Mouse (Mus musculus) CH12.LX (cell line): ENCODE measurements around the gene Il4.

Experiments
- EP300 ChIP-seq: IDR thresholded peaks from 2 replicates; pipeline ENCODE4 v1.6.1; 2011; ENCODE audit warnings: low read length, improper control_type of control experiment
- MEF2A ChIP-seq: IDR thresholded peaks from 2 replicates; pipeline ENCODE4 v1.6.1; 2014; ENCODE audit warnings: low read depth, mild to moderate bottlenecking, inconsistent platforms, low read length, improper control_type of control experiment, borderline replicate concordance
- NRF1 ChIP-seq: IDR thresholded peaks from 2 replicates; pipeline ENCODE4 v1.6.1; 2014; ENCODE audit warnings: low read depth, mild to moderate bottlenecking, inconsistent platforms, low read length, improper control_type of control experiment, moderate library complexity
- POLR2A ChIP-seq: IDR thresholded peaks from 2 replicates; pipeline ENCODE4 v1.6.1; 2011; ENCODE audit warnings: low read depth, mild to moderate bottlenecking, improper control_type of control experiment, low read length
- SMC3 ChIP-seq: IDR thresholded peaks from 2 replicates; pipeline ENCODE4 v1.6.1; 2011; ENCODE audit warnings: low read depth, low read length, improper control_type of control experiment
- TCF12 ChIP-seq: IDR thresholded peaks from 2 replicates; pipeline ENCODE4 v1.6.1; 2014; ENCODE audit warnings: low read depth, mild to moderate bottlenecking, inconsistent platforms, low read length, improper control_type of control experiment
- ZNF384 ChIP-seq: IDR thresholded peaks from 2 replicates; pipeline ENCODE4 v1.6.1; 2012; ENCODE audit warnings: low read depth, low read length, improper control_type of control experiment, inconsistent platforms

- no peak for TF ChIP-seq NRF1
- no peak for TF ChIP-seq ZNF384
- TF ChIP-seq POLR2A: no peak
- no peak for TF ChIP-seq MEF2A
- no peak for TF ChIP-seq EP300
- TF ChIP-seq SMC3: no peak
- TF ChIP-seq TCF12: no peak
Observed at GRCm38 (mm10) chr11:53619428-53619827, 959 bp upstream of the Il4 start.
